Mouse (Mus musculus): ENCODE results near the gene Irgq.

GRCm38 (mm10) chr7:24538154-24538553 is 7.7 kb downstream of the Irgq start:
- no peak for TF ChIP-seq EP300 (IDR thresholded peaks at IDR 0.05; ENCODE audit: low read depth)
- TF ChIP-seq CTCF (IDR thresholded peaks at IDR 0.05; ENCODE audit: low read depth): no peak

Measured in heart, postnatal 0 days (tissue).